Mouse (Mus musculus) liver (tissue): ENCODE data around the gene BC004004.
"Not testable (repeated sequence)": the region's sequence is repeated elsewhere in the genome, so short reads cannot be mapped to it uniquely, and the experiment has no call there.

Experiments
- DNase-seq: peaks from one replicate; pipeline ENCODE4 v3.0.0-alpha.2; 2020; ENCODE audit warnings: mixed read lengths

Gene BC004004

GRCm38 (mm10) chr17:29261603-29262258, 6.9 kb upstream of the BC004004 start:
- DNase-seq, result no peak

GRCm38 (mm10) chr17:29262259-29262649, 6.3 kb upstream of the BC004004 start:
- no peak for DNase-seq

- no peak for DNase-seq
These were observed 5.2 kb upstream of the BC004004 start for GRCm38 (mm10) chr17:29263417-29263816.

GRCm38 (mm10) chr17:29263840-29264633, 4.6 kb upstream of the BC004004 start, which contains the start of gene Ppil1:
Ppil1 (minus strand) TSS chr17:29264186.
- peak; percentile 83 for DNase-seq

- no peak for DNase-seq
These were observed 3.8 kb upstream of the BC004004 start for GRCm38 (mm10) chr17:29264760-29265159.

- DNase-seq, result not testable (repeated sequence)
These were observed 1.5 kb upstream of the BC004004 start for GRCm38 (mm10) chr17:29267040-29267439.

- no peak for DNase-seq
These were observed 482 bp upstream of the BC004004 start for GRCm38 (mm10) chr17:29267931-29268681.

GRCm38 (mm10) chr17:29269349-29269706, 740 bp downstream of the BC004004 start:
- DNase-seq, result no peak

- DNase-seq, result no peak
These were observed 1.6 kb downstream of the BC004004 start for GRCm38 (mm10) chr17:29270148-29270698.

GRCm38 (mm10) chr17:29273156-29273555, 4.6 kb downstream of the BC004004 start:
- DNase-seq, result no peak

GRCm38 (mm10) chr17:29273889-29274288, 5.3 kb downstream of the BC004004 start:
- DNase-seq, result peak; percentile 29

GRCm38 (mm10) chr17:29280422-29280821, 11.8 kb downstream of the BC004004 start:
- DNase-seq, result no peak

- DNase-seq, result no peak
These were observed 13.0 kb downstream of the BC004004 start for GRCm38 (mm10) chr17:29281541-29281940.

GRCm38 (mm10) chr17:29282216-29282952, 13.8 kb downstream of the BC004004 start:
- no peak for DNase-seq

- DNase-seq, result no peak
These were observed 23.2 kb downstream of the BC004004 start for GRCm38 (mm10) chr17:29291793-29292192.

GRCm38 (mm10) chr17:29292996-29293395, 24.4 kb downstream of the BC004004 start:
- no peak for DNase-seq

- DNase-seq, result no peak
These were observed 25.4 kb downstream of the BC004004 start for GRCm38 (mm10) chr17:29293807-29294605.

GRCm38 (mm10) chr17:29295835-29296234, 27.2 kb downstream of the BC004004 start:
- DNase-seq, result no peak

- DNase-seq, result no peak
These were observed 28.7 kb downstream of the BC004004 start for GRCm38 (mm10) chr17:29297321-29297720.

- no peak for DNase-seq
These were observed 29.2 kb downstream of the BC004004 start for GRCm38 (mm10) chr17:29297813-29298212.

GRCm38 (mm10) chr17:29299282-29299681, 30.7 kb downstream of the BC004004 start:
- no peak for DNase-seq

- no peak for DNase-seq
These were observed 32.3 kb downstream of the BC004004 start for GRCm38 (mm10) chr17:29300926-29301325.
